Mouse (Mus musculus) limb, embryonic 12.5 days (tissue): ENCODE measurements at regions not wholly inside any gene's neighbourhood (a gene's known extent, or its start where the extent isn't known, plus 50 kb on each side); places are given as distances from the start of the nearest gene placed in this dataset.

Experiments
- ATAC-seq: fragments of 200-750 bp; cut with Nextera tagmentation; 2 replicates; pipeline ENCODE4 v1.8.0; 2017; ENCODE audit warnings: low read depth, moderate TSS enrichment; ENCODE audit not compliant: insufficient number of reproducible peaks, insufficient read depth, low FRiP score, low TSS enrichment
- H3K27ac ChIP-seq: fragments of 300-500 bp; sonication (generic); 2 replicates; pipeline ENCODE4 v1.5.1; 2016; ENCODE audit warnings: mild to moderate bottlenecking, moderate library complexity
- H3K27me3 ChIP-seq: fragments of 300-500 bp; sonication (generic); 2 replicates; pipeline ENCODE4 v1.6.1; 2016; ENCODE audit warnings: mild to moderate bottlenecking, moderate library complexity
- H3K36me3 ChIP-seq: fragments of 300-500 bp; sonication (generic); 2 replicates; pipeline ENCODE4 v1.6.1; 2016; ENCODE audit warnings: mild to moderate bottlenecking, moderate library complexity
- H3K4me1 ChIP-seq: fragments of 300-500 bp; sonication (generic); replicated peaks from 2 replicates; pipeline ENCODE4 v1.6.1; 2016
- H3K4me2 ChIP-seq: fragments of 300-500 bp; sonication (generic); 2 replicates; pipeline ENCODE4 v1.6.1; 2016; ENCODE audit warnings: mild to moderate bottlenecking, moderate library complexity
- H3K4me3 ChIP-seq: fragments of 300-500 bp; sonication (generic); replicated peaks from 2 replicates; pipeline ENCODE4 v1.5.1; 2016; ENCODE audit warnings: mild to moderate bottlenecking
- H3K9ac ChIP-seq: fragments of 300-500 bp; sonication (generic); replicated peaks from 2 replicates; pipeline ENCODE4 v1.6.1; 2016; ENCODE audit warnings: mild to moderate bottlenecking, moderate library complexity
- H3K9me3 ChIP-seq: fragments of 300-500 bp; sonication (generic); 2 replicates; pipeline ENCODE4 v1.6.1; 2016; ENCODE audit warnings: mild to moderate bottlenecking, moderate library complexity
- WGBS: fragments of 180-500 bp; shearing (Covaris S2); methylation state at CpG from one replicate; pipeline ENCODE4 v1.1.7; 2016; 5-methylcytosine and 5-hydroxymethylcytosine counted together

DNA sequence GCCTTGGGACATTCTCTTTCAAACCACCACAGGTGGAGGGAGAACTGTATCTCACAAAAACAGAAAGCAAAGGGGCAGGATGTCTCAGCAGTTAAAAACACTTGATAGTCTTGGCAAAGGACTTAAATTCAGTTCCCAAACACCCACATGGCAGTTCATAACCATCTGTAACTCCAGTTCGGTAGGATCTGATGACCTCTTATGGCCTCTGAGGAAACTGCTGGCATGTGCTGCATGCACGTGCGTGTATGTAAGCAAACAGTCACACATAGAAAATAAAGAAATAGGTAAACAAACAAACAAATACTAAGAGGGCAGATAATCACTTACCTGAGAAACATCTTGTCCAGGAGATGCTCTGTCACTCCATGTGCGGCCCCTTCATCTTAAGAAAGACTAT is 129.4 kb upstream of the Ufm1 start:
- no peak overlapping the region for H3K9ac ChIP-seq
- H3K27ac ChIP-seq, result no peak overlapping the region
- no peak overlapping the region for H3K4me3 ChIP-seq
- no peaks in the 10 kb centered on the region for H3K9me3 ChIP-seq
- no peaks in the 10 kb centered on the region for H3K36me3 ChIP-seq
- H3K4me1 ChIP-seq, result no peaks in the 10 kb centered on the region
- H3K27me3 ChIP-seq, result no peaks in the 10 kb centered on the region
- ATAC-seq, result no peak
- 77% methylated on average over 4 of the region's 4 CpGs for WGBS
- H3K4me2 ChIP-seq, result no peak overlapping the region

GRCm38 (mm10) chr3:53988796-53989195 is 125.2 kb upstream of the Ufm1 start:
- no peaks in the 10 kb centered on the region for H3K27me3 ChIP-seq
- 85% methylated on average over 9 of the region's 9 CpGs for WGBS
- H3K4me3 ChIP-seq, result no peak overlapping the region
- no peaks in the 10 kb centered on the region for H3K9me3 ChIP-seq
- no peak overlapping the region for H3K9ac ChIP-seq
- H3K4me1 ChIP-seq, result no peaks in the 10 kb centered on the region
- H3K36me3 ChIP-seq, result no peaks in the 10 kb centered on the region
- ATAC-seq, result no peak
- H3K4me2 ChIP-seq, result no peak overlapping the region
- H3K27ac ChIP-seq, result no peak overlapping the region

GRCm38 (mm10) chr3:53988256-53988655 is 124.6 kb upstream of the Ufm1 start:
- Histone ChIP-seq H3K36me3 (no peaks in the 10 kb centered on the region), H3K4me2 (no peak overlapping the region), H3K9ac (no peak overlapping the region), H3K27me3 (no peaks in the 10 kb centered on the region), H3K27ac (no peak overlapping the region), H3K9me3 (no peaks in the 10 kb centered on the region), H3K4me1 (no peaks in the 10 kb centered on the region), H3K4me3 (no peak overlapping the region)
- no peak for ATAC-seq
- WGBS, result 87% methylated on average over 7 of the region's 7 CpGs

GRCm38 (mm10) chr3:53987316-53987715 is 123.7 kb upstream of the Ufm1 start:
- Histone ChIP-seq H3K27ac (no peak overlapping the region), H3K36me3 (no peaks in the 10 kb centered on the region), H3K4me3 (no peak overlapping the region), H3K9me3 (no peaks in the 10 kb centered on the region), H3K4me2 (no peak overlapping the region), H3K9ac (no peak overlapping the region), H3K4me1 (no peaks in the 10 kb centered on the region), H3K27me3 (no peaks in the 10 kb centered on the region)
- ATAC-seq, result no peak
- 80% methylated on average over 2 of the region's 2 CpGs for WGBS

- Histone ChIP-seq H3K4me1 (no peaks in the 10 kb centered on the region), H3K27ac (no peak overlapping the region), H3K4me2 (no peak overlapping the region), H3K36me3 (no peaks in the 10 kb centered on the region), H3K27me3 (no peaks in the 10 kb centered on the region), H3K9ac (no peak overlapping the region), H3K9me3 (no peaks in the 10 kb centered on the region), H3K4me3 (no peak overlapping the region)
- WGBS, result 82% methylated on average over 6 of the region's 6 CpGs
- ATAC-seq, result no peak
Observed at GRCm38 (mm10) chr3:53984743-53985550, 121.3 kb upstream of the Ufm1 start.

- no peak overlapping the region for H3K4me2 ChIP-seq
- ATAC-seq, result no peak
- H3K9me3 ChIP-seq, result no peaks in the 10 kb centered on the region
- WGBS, result 92% methylated on average over 8 of the region's 8 CpGs
- H3K27ac ChIP-seq, result no peak overlapping the region
- H3K27me3 ChIP-seq, result no peaks in the 10 kb centered on the region
- no peak overlapping the region for H3K4me3 ChIP-seq
- H3K36me3 ChIP-seq, result no peaks in the 10 kb centered on the region
- no peak overlapping the region for H3K9ac ChIP-seq
- H3K4me1 ChIP-seq, result no peaks in the 10 kb centered on the region
Observed at GRCm38 (mm10) chr3:53982311-53982710, 118.7 kb upstream of the Ufm1 start.

DNA sequence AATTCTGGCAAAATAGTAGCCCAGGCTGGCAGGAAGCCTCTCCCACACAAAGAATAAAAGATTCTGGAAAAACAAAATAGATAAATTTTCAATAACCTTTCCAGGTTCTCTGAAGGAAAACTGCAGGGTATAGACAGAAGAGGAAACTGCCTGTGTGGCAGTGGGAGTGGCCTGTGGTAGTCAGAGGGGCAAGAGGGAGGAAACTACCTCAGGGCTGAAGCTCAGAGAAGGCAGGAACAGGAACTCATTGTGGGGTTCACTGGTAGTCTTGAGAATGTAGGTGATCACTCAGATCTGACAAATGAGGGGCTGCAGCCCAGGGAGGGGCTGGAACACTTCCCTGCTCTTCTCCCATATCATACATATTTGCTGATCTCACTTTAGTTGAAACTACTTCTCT is 118.0 kb upstream of the Ufm1 start:
- Histone ChIP-seq H3K4me1 (no peaks in the 10 kb centered on the region), H3K4me2 (no peak overlapping the region), H3K9me3 (no peaks in the 10 kb centered on the region), H3K4me3 (no peak overlapping the region), H3K9ac (no peak overlapping the region), H3K27me3 (no peaks in the 10 kb centered on the region), H3K27ac (no peak overlapping the region), H3K36me3 (no peaks in the 10 kb centered on the region)
- ATAC-seq, result no peak

- H3K9ac ChIP-seq, result no peak overlapping the region
- no peaks in the 10 kb centered on the region for H3K27me3 ChIP-seq
- no peak overlapping the region for H3K27ac ChIP-seq
- H3K4me3 ChIP-seq, result no peak overlapping the region
- WGBS, result 83% methylated on average over 5 of the region's 5 CpGs
- H3K9me3 ChIP-seq, result no peaks in the 10 kb centered on the region
- no peak overlapping the region for H3K4me2 ChIP-seq
- no peaks in the 10 kb centered on the region for H3K36me3 ChIP-seq
- no peak for ATAC-seq
- H3K4me1 ChIP-seq, result peaks cover 5% of the 10 kb centered on the region
Observed at GRCm38 (mm10) chr3:53977379-53978080, 113.9 kb upstream of the Ufm1 start.

DNA sequence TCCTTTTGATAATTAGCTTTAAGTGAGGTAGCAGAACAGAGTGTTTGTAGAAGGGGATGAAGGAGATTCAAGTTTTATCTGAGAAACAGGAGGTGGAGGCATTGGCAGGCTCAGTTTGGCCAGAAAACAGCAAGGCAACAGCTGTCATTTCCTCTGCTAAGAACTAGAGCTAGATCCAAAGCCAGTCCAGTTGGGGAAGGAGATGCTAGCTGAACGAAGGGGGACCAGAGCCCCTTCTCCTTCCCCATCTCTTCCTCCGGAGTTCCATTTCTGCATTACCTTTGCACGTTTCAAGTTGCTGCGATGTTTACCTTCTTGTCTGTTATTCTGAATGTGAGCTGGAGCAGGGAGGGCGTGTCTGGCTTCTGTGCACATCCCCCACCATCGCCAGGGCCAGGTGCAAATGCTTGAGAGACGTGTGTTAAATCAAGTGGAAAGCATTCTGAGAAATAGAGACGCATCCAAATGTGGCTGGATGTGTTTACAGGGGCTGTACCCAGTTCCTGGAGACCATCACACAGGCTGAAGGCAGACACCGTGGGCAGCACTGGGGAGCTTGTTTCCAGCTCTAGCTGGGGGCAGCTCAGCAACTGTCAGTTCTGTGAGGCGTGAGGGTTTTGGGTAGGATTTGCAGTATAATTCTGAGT is 111.4 kb upstream of the Ufm1 start:
- no peak overlapping the region for H3K9ac ChIP-seq
- H3K9me3 ChIP-seq, result no peaks in the 10 kb centered on the region
- no peak overlapping the region for H3K27ac ChIP-seq
- H3K4me2 ChIP-seq, result 0 out of 2 replicates have a peak overlapping the region, but pooled peaks have one; percentile 4
- no peaks in the 10 kb centered on the region for H3K36me3 ChIP-seq
- H3K27me3 ChIP-seq, result no peaks in the 10 kb centered on the region
- H3K4me3 ChIP-seq, result no peak overlapping the region
- peaks cover 5% of the 10 kb centered on the region for H3K4me1 ChIP-seq
- WGBS, result 40% methylated on average over 10 of the region's 10 CpGs
- ATAC-seq, result no peak

DNA sequence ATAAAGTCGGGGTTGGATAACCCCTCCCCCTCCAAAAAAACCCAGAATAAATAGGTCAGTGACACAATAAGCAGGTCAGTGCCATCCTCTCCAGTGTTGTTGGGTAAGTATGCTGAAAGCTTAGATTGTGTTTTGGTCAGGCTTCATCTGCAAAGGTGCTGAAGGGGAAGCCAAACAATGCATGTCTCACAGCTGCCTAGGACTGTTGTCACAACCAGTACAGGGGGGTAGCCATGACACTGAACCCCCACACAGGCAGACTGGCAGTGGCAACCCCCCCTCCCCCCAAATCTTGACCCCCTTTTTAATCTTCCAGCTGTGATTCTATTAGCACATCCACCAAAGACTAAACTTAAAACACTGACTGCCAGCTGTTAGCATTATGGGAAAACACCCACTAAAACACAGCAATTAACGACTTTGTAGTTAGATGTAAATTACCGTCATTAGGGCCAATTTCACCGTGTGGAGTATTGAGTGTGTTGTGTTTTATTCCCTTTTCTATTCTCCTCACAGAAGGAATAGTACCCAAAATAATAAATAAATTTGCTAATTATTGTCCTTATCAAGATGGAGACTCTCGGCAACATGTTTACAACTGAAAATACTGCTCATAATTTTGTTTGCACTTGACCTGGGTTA is 105.5 kb upstream of the Ufm1 start:
- no peak overlapping the region for H3K27ac ChIP-seq
- 36% methylated on average over 5 of the region's 5 CpGs for WGBS
- H3K9me3 ChIP-seq, result no peaks in the 10 kb centered on the region
- no peaks in the 10 kb centered on the region for H3K36me3 ChIP-seq
- no peaks in the 10 kb centered on the region for H3K27me3 ChIP-seq
- no peak overlapping the region for H3K9ac ChIP-seq
- no peak for ATAC-seq
- H3K4me1 ChIP-seq, result no peaks in the 10 kb centered on the region
- no peak overlapping the region for H3K4me2 ChIP-seq
- H3K4me3 ChIP-seq, result no peak overlapping the region

- H3K36me3 ChIP-seq, result no peaks in the 10 kb centered on the region
- H3K27me3 ChIP-seq, result no peaks in the 10 kb centered on the region
- ATAC-seq, result no peak
- H3K4me1 ChIP-seq, result no peaks in the 10 kb centered on the region
- 63% methylated on average over 5 of the region's 5 CpGs for WGBS
- no peak overlapping the region for H3K4me2 ChIP-seq
- H3K9me3 ChIP-seq, result no peaks in the 10 kb centered on the region
- no peak overlapping the region for H3K4me3 ChIP-seq
- no peak overlapping the region for H3K9ac ChIP-seq
- H3K27ac ChIP-seq, result no peak overlapping the region
Observed at GRCm38 (mm10) chr3:53965142-53965541, 101.5 kb upstream of the Ufm1 start.
